Mouse (Mus musculus): ENCODE measurements at regions not wholly inside any gene's neighbourhood (a gene's known extent, or its start where the extent isn't known, plus 50 kb on each side); places are given as distances from the start of the nearest gene placed in this dataset.

DNA sequence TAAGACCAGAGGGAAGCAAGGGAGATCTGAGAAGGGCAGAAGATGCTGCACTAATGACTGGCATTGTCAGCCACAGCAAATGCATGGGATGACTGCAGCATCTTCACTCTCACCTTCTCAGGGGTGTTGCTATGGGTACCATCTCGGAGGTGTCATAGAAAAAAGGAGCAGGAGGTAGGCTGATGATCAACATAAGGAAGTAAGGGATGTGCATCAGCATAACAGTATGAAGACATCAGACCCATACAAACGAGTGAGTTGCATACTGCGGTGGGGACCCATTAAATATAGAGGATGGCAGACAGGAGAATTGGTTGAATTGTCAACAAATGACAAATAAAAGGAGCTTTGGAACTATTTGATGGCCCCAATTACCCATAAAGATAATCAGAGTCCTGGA, 280.7 kb upstream of the Dph6 start:
- 79% methylated on average over 3 of the region's 3 CpGs for WGBS
- no peaks in the 10 kb centered on the region for H3K27me3 ChIP-seq (ENCODE audit: insufficient read depth, low read length)

DNA sequence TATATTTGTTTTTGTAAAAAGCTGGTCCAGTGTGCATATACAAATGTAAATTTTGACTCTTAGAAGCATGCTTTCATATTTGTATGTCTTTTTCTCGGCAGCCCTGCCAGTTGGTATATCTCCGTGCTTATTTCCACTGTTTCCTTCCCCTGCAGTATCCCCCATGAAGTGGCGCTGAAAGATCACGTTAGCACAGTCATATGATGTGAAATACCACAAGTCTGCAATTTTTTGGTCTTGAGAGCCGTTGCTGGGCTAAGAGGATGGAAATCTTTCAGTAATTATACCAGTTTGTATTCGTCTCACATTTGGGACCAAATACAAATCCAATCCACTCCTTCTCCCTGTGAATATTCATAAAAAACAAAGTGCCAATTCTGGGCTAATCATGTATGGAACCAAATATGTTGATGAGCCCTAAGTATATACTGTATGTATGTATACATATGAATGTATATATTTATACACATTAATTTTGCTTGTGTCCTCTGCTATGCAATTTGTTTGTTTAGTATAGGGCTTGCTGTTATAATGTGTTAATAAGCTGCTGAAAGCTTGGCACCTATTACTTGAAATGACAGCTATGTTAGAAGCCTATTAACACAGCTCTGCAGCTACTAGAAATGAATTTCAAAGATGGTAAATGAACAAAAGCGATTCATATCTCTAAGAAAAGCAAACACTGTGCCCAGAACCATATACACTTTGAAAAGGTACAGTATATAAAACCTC, 283.8 kb upstream of the Dph6 start:
- Histone ChIP-seq H3K4me2 (ENCODE audit: low read length) (no peak overlapping the region), H3K9me3 (replicated peaks; ENCODE audit: low read length) (no peaks in the 10 kb centered on the region), H3K36me3 (ENCODE audit: insufficient read depth, low read length) (no peaks in the 10 kb centered on the region), H3K27me3 (ENCODE audit: insufficient read depth, low read length) (no peaks in the 10 kb centered on the region), H3K9ac (ENCODE audit: low read depth, low read length) (no peak overlapping the region), H3K4me1 (replicated peaks; ENCODE audit: insufficient read depth, low read length) (no peaks in the 10 kb centered on the region), H3K27ac (no peak overlapping the region), H3K4me3 (replicated peaks; ENCODE audit: low read depth, low read length) (no peak overlapping the region)
- peak; percentile 43; the same call in 1 of the 2 replicates for TF ChIP-seq CTCF (IDR thresholded peaks at IDR 0.05; ENCODE audit: low read depth)
- peak; percentile 61 for DNase-seq (ENCODE audit: low spot score)
- WGBS, result 51% methylated on average over 7 of the region's 7 CpGs
- ATAC-seq (replicated peaks; ENCODE audit: low FRiP score, low read depth), result no peak

More for the DNA sequence above, 280.7 kb upstream of the Dph6 start:
- ATAC-seq (replicated peaks; ENCODE audit: low FRiP score, low read depth), result no peak
- no peak overlapping the region for H3K27ac ChIP-seq
- no peak overlapping the region for H3K9ac ChIP-seq (ENCODE audit: low read depth, low read length)
- DNase-seq (ENCODE audit: low spot score), result no peak
- H3K4me1 ChIP-seq (replicated peaks; ENCODE audit: insufficient read depth, low read length), result no peaks in the 10 kb centered on the region
- no peaks in the 10 kb centered on the region for H3K9me3 ChIP-seq (replicated peaks; ENCODE audit: low read length)
- TF ChIP-seq CTCF (IDR thresholded peaks at IDR 0.05; ENCODE audit: low read depth), result no peak
- no peak overlapping the region for H3K4me2 ChIP-seq (ENCODE audit: low read length)
- no peak overlapping the region for H3K4me3 ChIP-seq (replicated peaks; ENCODE audit: low read depth, low read length)
- no peaks in the 10 kb centered on the region for H3K36me3 ChIP-seq (ENCODE audit: insufficient read depth, low read length)

DNA sequence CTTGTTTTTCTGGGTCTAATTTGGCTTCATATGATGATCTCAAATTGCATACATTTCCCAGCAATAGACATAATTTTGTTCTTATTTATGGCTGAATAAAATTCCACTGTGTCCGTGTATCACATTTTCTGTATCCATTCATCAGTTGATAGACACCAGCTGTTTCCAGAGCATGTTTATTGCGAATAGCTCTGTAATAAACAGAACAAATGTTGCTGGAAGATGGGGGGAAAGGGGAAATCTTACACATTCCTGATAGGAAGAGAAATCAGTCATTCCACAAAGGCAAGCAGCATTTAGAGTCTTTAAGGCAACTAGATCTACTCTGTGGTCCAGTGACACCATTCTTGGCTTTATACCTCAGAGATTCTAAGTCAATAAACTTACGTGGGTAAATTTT, 311.3 kb upstream of the Dph6 start:
- ATAC-seq (replicated peaks; ENCODE audit: low FRiP score, low read depth) (no peak), DNase-seq (ENCODE audit: low spot score) (peak; percentile 76)
- no peak overlapping the region for H3K4me2 ChIP-seq (ENCODE audit: low read length)
- H3K9ac ChIP-seq (ENCODE audit: low read depth, low read length), result no peak overlapping the region
- WGBS, result 55% methylated on average over 3 of the region's 3 CpGs
- no peak overlapping the region for H3K4me3 ChIP-seq (replicated peaks; ENCODE audit: low read depth, low read length)
- no peaks in the 10 kb centered on the region for H3K9me3 ChIP-seq (replicated peaks; ENCODE audit: low read length)
- H3K27me3 ChIP-seq (ENCODE audit: insufficient read depth, low read length), result no peaks in the 10 kb centered on the region
- no peak overlapping the region for H3K27ac ChIP-seq
- no peak for TF ChIP-seq CTCF (IDR thresholded peaks at IDR 0.05; ENCODE audit: low read depth)
- no peaks in the 10 kb centered on the region for H3K4me1 ChIP-seq (replicated peaks; ENCODE audit: insufficient read depth, low read length)
- no peaks in the 10 kb centered on the region for H3K36me3 ChIP-seq (ENCODE audit: insufficient read depth, low read length)

DNA sequence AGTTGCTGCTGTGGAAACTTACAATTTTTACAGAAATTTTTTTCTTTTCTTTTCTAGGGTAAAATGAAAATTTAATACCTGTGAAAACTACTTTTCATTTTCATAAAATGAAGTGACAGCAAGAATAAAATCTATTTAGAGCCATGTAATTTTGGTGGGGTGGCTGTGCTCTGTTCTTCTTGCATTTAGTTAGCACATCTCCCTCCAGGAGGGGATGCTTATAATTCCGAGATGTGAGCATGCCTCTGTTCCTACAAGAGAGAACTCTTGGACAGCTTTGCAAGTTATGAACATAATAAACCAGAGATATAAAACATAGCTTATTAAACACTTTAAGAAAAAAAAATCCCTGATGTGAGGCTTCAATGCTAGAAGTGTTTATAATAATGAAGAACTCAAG, 313.9 kb upstream of the Dph6 start:
- Histone ChIP-seq H3K4me1 (replicated peaks; ENCODE audit: insufficient read depth, low read length) (no peaks in the 10 kb centered on the region), H3K36me3 (ENCODE audit: insufficient read depth, low read length) (no peaks in the 10 kb centered on the region), H3K4me2 (ENCODE audit: low read length) (no peak overlapping the region), H3K27me3 (ENCODE audit: insufficient read depth, low read length) (no peaks in the 10 kb centered on the region), H3K9me3 (replicated peaks; ENCODE audit: low read length) (no peaks in the 10 kb centered on the region), H3K4me3 (replicated peaks; ENCODE audit: low read depth, low read length) (no peak overlapping the region), H3K27ac (no peak overlapping the region), H3K9ac (ENCODE audit: low read depth, low read length) (no peak overlapping the region)
- no peak for ATAC-seq (replicated peaks; ENCODE audit: low FRiP score, low read depth)
- TF ChIP-seq CTCF (IDR thresholded peaks at IDR 0.05; ENCODE audit: low read depth), result no peak
- no peak for DNase-seq (ENCODE audit: low spot score)
- 71% methylated on average over 1 of the region's 1 CpGs for WGBS

DNA sequence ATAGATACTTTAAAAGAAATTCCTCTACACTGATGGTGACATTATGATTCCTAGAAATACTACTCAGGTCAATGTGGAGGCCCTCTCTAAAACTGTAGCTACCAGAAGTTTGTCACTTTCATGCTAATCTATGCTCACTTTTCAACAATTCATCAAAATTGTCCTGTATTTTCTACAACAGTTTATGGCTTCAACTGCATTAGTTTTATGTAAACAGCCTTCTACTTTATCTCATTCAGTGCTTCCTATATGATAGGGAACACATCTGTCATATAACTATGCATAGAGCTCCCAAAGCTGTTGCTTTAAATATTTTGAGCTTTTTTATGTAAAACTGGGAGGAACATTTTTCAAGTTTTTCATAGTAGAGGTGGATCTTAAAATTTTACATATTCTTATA, 338.7 kb upstream of the Dph6 start:
- ATAC-seq (replicated peaks; ENCODE audit: low FRiP score, low read depth) (no peak), DNase-seq (ENCODE audit: low spot score) (no peak)
- Histone ChIP-seq H3K4me2 (ENCODE audit: low read length) (no peak overlapping the region), H3K4me3 (replicated peaks; ENCODE audit: low read depth, low read length) (no peak overlapping the region), H3K27me3 (ENCODE audit: insufficient read depth, low read length) (no peaks in the 10 kb centered on the region), H3K4me1 (replicated peaks; ENCODE audit: insufficient read depth, low read length) (no peaks in the 10 kb centered on the region), H3K9me3 (replicated peaks; ENCODE audit: low read length) (no peaks in the 10 kb centered on the region), H3K9ac (ENCODE audit: low read depth, low read length) (no peak overlapping the region), H3K27ac (no peak overlapping the region), H3K36me3 (ENCODE audit: insufficient read depth, low read length) (no peaks in the 10 kb centered on the region)
- TF ChIP-seq CTCF (IDR thresholded peaks at IDR 0.05; ENCODE audit: low read depth), result no peak

DNA sequence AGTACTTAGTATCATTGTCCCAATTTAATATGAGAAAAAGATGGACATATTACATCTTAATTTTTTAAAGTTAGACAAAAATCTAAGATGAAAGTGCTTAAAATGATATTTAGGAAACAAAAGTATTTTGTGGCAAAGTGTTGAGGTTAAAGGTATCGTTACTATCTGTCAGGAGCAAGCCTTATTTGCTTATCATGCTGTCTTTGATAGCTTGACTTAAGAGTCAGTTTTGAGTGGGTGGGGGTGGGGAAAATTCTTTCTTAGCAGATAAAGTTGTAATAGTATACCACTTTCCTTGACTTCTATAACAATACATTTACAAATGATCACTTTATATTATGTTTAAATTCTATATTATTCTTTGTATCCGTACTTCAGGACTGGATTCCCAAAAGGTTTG, 339.1 kb upstream of the Dph6 start:
- no peak overlapping the region for H3K9ac ChIP-seq (ENCODE audit: low read depth, low read length)
- H3K9me3 ChIP-seq (replicated peaks; ENCODE audit: low read length), result no peaks in the 10 kb centered on the region
- DNase-seq (ENCODE audit: low spot score), result no peak
- H3K36me3 ChIP-seq (ENCODE audit: insufficient read depth, low read length), result no peaks in the 10 kb centered on the region
- H3K27me3 ChIP-seq (ENCODE audit: insufficient read depth, low read length), result no peaks in the 10 kb centered on the region
- H3K27ac ChIP-seq, result no peak overlapping the region
- no peak overlapping the region for H3K4me2 ChIP-seq (ENCODE audit: low read length)
- H3K4me1 ChIP-seq (replicated peaks; ENCODE audit: insufficient read depth, low read length), result no peaks in the 10 kb centered on the region
- H3K4me3 ChIP-seq (replicated peaks; ENCODE audit: low read depth, low read length), result no peak overlapping the region
- 94% methylated on average over 2 of the region's 2 CpGs for WGBS
- no peak for TF ChIP-seq CTCF (IDR thresholded peaks at IDR 0.05; ENCODE audit: low read depth)
- no peak for ATAC-seq (replicated peaks; ENCODE audit: low FRiP score, low read depth)
